Mouse (Mus musculus) MN1 (cell line): ENCODE results near the gene Asap3.

Source experiments
- DNase-seq: peaks from one replicate; pipeline ENCODE4 v3.0.0-alpha.2; 2016; ENCODE audit warnings: low spot score

The Asap3 gene

GRCm38 (mm10) chr4:136259916-136260315, 53.8 kb downstream of the Asap3 start:
- no peak for DNase-seq

GRCm38 (mm10) chr4:136260491-136261180, 54.5 kb downstream of the Asap3 start:
- peak; percentile 86 for DNase-seq

GRCm38 (mm10) chr4:136261912-136262311, 55.7 kb downstream of the Asap3 start:
- no peak for DNase-seq

- DNase-seq, result no peak
Measured at GRCm38 (mm10) chr4:136263555-136263954, 57.4 kb downstream of the Asap3 start.

- no peak for DNase-seq
Measured at GRCm38 (mm10) chr4:136266716-136267343, 60.7 kb downstream of the Asap3 start.

GRCm38 (mm10) chr4:136268912-136269311, 62.7 kb downstream of the Asap3 start:
- no peak for DNase-seq

- no peak for DNase-seq
Measured at GRCm38 (mm10) chr4:136270648-136271047, 64.5 kb downstream of the Asap3 start.

- no peak for DNase-seq
Measured at GRCm38 (mm10) chr4:136281097-136281496, 74.9 kb downstream of the Asap3 start.

GRCm38 (mm10) chr4:136281611-136282010, 75.4 kb downstream of the Asap3 start:
- DNase-seq, result no peak

- DNase-seq, result no peak
Measured at GRCm38 (mm10) chr4:136282621-136283480, 76.7 kb downstream of the Asap3 start.

- peak; percentile 74 for DNase-seq
Measured at GRCm38 (mm10) chr4:136283783-136284182, 77.6 kb downstream of the Asap3 start.

- peak; percentile 86 for DNase-seq
Measured at GRCm38 (mm10) chr4:136284455-136284854, 78.3 kb downstream of the Asap3 start, which contains the start of gene Zfp46. Zfp46 (plus strand) TSS chr4:136284683.

GRCm38 (mm10) chr4:136284891-136285290, 78.7 kb downstream of the Asap3 start:
- DNase-seq, result no peak

- DNase-seq, result peak; percentile 98
Measured at GRCm38 (mm10) chr4:136285348-136285810, 79.2 kb downstream of the Asap3 start.

- DNase-seq, result peak; percentile 99
Measured at GRCm38 (mm10) chr4:136285811-136286371, 79.7 kb downstream of the Asap3 start.

- no peak for DNase-seq
Measured at GRCm38 (mm10) chr4:136289918-136290780, 84.0 kb downstream of the Asap3 start.

GRCm38 (mm10) chr4:136290781-136291595, 84.8 kb downstream of the Asap3 start:
- DNase-seq, result no peak

- no peak for DNase-seq
Measured at GRCm38 (mm10) chr4:136291692-136292091, 85.5 kb downstream of the Asap3 start.
